Mouse (Mus musculus) MEL (cell line): Measurements from ENCODE around the gene Pnpla5. TPM values are rescaled to one million over a fixed set of nuclear protein-coding genes. Genes with fewer than 3 reads are reported as not detected.

Source experiments
- DNase-seq: peaks from one replicate; pipeline ENCODE4 v3.0.0; 2011; ENCODE audit warnings: low read depth, low spot score
- H3K27ac ChIP-seq: 2 replicates; pipeline ENCODE4 v1.5.1; 2012; ENCODE audit warnings: low read depth, mild to moderate bottlenecking, control low read depth, low read length, moderate library complexity; ENCODE audit not compliant: control insufficient read depth
- H3K27me3 ChIP-seq, 2 experiments: fragments of 150-350 bp in 1 of 2; sonication (generic) in 1 of 2; 2 replicates each; pipeline ENCODE4 v1.6.1; 2012; ENCODE audit warnings: low read length in 2 of 2, mild to moderate bottlenecking in 2 of 2, improper control_type of control experiment in 1 of 2, moderate library complexity in 1 of 2; ENCODE audit not compliant: insufficient read depth in 2 of 2, control insufficient read depth in 1 of 2
- H3K36me3 ChIP-seq, 2 experiments: 2 replicates each; pipeline ENCODE4 v1.6.1; 2012 to 2014; ENCODE audit warnings: low read length in 2 of 2, improper control_type of control experiment in 1 of 2, inconsistent platforms in 1 of 2, mild to moderate bottlenecking in 1 of 2; ENCODE audit not compliant: insufficient read depth in 2 of 2, control insufficient read depth in 1 of 2
- H3K4me1 ChIP-seq, 2 experiments: fragments of 150-350 bp in 1 of 2; sonication (generic) in 1 of 2; 2 replicates each; pipeline ENCODE4 v1.6.1; 2012; ENCODE audit warnings: low read length in 2 of 2, improper control_type of control experiment in 1 of 2, mild to moderate bottlenecking in 1 of 2; ENCODE audit not compliant: insufficient read depth in 2 of 2, control insufficient read depth in 1 of 2
- H3K4me3 ChIP-seq, 2 experiments: fragments of 150-350 bp in 1 of 2; sonication (generic) in 1 of 2; 2 replicates each; pipeline ENCODE4 v1.5.1; 2012; ENCODE audit warnings: low read depth in 2 of 2, low read length in 2 of 2, mild to moderate bottlenecking in 2 of 2, moderate library complexity in 2 of 2, control low read depth in 1 of 2, improper control_type of control experiment in 1 of 2; ENCODE audit not compliant: control insufficient read depth in 1 of 2, insufficient read depth in 1 of 2
- H3K79me2 ChIP-seq: 2 replicates; pipeline ENCODE4 v1.6.1; 2012; ENCODE audit warnings: mild to moderate bottlenecking, low read length, moderate library complexity; ENCODE audit not compliant: control insufficient read depth, poor library complexity, insufficient read depth
- H3K9ac ChIP-seq: 2 replicates; pipeline ENCODE4 v1.6.1; 2012; ENCODE audit warnings: low read depth, mild to moderate bottlenecking, control low read depth, low read length, moderate library complexity; ENCODE audit not compliant: control insufficient read depth, poor library complexity, severe bottlenecking
- H3K9me3 ChIP-seq: fragments of 150-350 bp; sonication (generic); replicated peaks from 2 replicates; pipeline ENCODE4 v1.6.1; 2012; ENCODE audit warnings: mild to moderate bottlenecking, low read length, improper control_type of control experiment, moderate library complexity; ENCODE audit not compliant: insufficient read depth
- CHD1 ChIP-seq: IDR thresholded peaks from 2 replicates; pipeline ENCODE4 v1.6.1; 2012; ENCODE audit warnings: low read depth, mild to moderate bottlenecking, inconsistent platforms, low read length, improper control_type of control experiment
- CHD2 ChIP-seq: IDR thresholded peaks from 2 replicates; pipeline ENCODE4 v1.6.1; 2011; ENCODE audit warnings: low read length, improper control_type of control experiment
- CTCF ChIP-seq, 3 experiments: IDR thresholded peaks in 2 of 3; conservative IDR thresholded peaks in 1 of 3; 2 replicates each; pipeline ENCODE4 v1.5.1; 2011 to 2012; ENCODE audit warnings: low read length in 3 of 3, low read depth in 2 of 3, mild to moderate bottlenecking in 2 of 3, improper control_type of control experiment in 1 of 3, inconsistent platforms in 1 of 3, mixed read lengths in 1 of 3, moderate library complexity in 1 of 3; ENCODE audit not compliant: control insufficient read depth in 1 of 3, insufficient read depth in 1 of 3, poor library complexity in 1 of 3, severe bottlenecking in 1 of 3
- E2F4 ChIP-seq: IDR thresholded peaks from 2 replicates; pipeline ENCODE4 v1.6.1; 2011; ENCODE audit warnings: low read depth, low read length, improper control_type of control experiment, borderline replicate concordance
- ELF1 ChIP-seq: IDR thresholded peaks from 2 replicates; pipeline ENCODE4 v1.6.1; 2014; ENCODE audit warnings: low read depth, mild to moderate bottlenecking, inconsistent platforms, low read length, improper control_type of control experiment, moderate library complexity
- EP300 ChIP-seq, 2 experiments: IDR thresholded peaks; 2 replicates each; pipeline ENCODE4 v1.6.1; 2011; ENCODE audit warnings: improper control_type of control experiment in 2 of 2, low read length in 2 of 2, low read depth in 1 of 2, mild to moderate bottlenecking in 1 of 2
- GABPA ChIP-seq: IDR thresholded peaks from 2 replicates; pipeline ENCODE4 v1.6.1; 2012; ENCODE audit warnings: low read depth, mild to moderate bottlenecking, inconsistent platforms, low read length, improper control_type of control experiment, moderate library complexity
- HCFC1 ChIP-seq: IDR thresholded peaks from 2 replicates; pipeline ENCODE4 v1.6.1; 2012; ENCODE audit warnings: low read depth, mild to moderate bottlenecking, inconsistent platforms, low read length, improper control_type of control experiment, moderate library complexity
- MAX ChIP-seq: IDR thresholded peaks from 2 replicates; pipeline ENCODE4 v1.6.1; 2011; ENCODE audit warnings: low read length, improper control_type of control experiment
- MXI1 ChIP-seq: IDR thresholded peaks from 2 replicates; pipeline ENCODE4 v1.6.1; 2011; ENCODE audit warnings: mild to moderate bottlenecking, low read depth, low read length, improper control_type of control experiment
- MYB ChIP-seq: IDR thresholded peaks from 2 replicates; pipeline ENCODE4 v1.6.1; 2011; ENCODE audit warnings: mild to moderate bottlenecking, low read depth, low read length, improper control_type of control experiment
- MYC ChIP-seq: IDR thresholded peaks from 2 replicates; pipeline ENCODE4 v1.6.1; 2011; ENCODE audit warnings: low read depth, mild to moderate bottlenecking, low read length, improper control_type of control experiment, moderate library complexity
- NELFE ChIP-seq: IDR thresholded peaks from 2 replicates; pipeline ENCODE4 v1.6.1; 2011; ENCODE audit warnings: low read depth, low read length, improper control_type of control experiment
- POLR2AphosphoS5 ChIP-seq: IDR thresholded peaks from 2 replicates; pipeline ENCODE4 v1.6.1; 2012; ENCODE audit warnings: low read depth, borderline replicate concordance, mild to moderate bottlenecking, inconsistent platforms, low read length, moderate library complexity, mixed read lengths
- RAD21 ChIP-seq: IDR thresholded peaks from 2 replicates; pipeline ENCODE4 v1.6.1; 2011; ENCODE audit warnings: mild to moderate bottlenecking, low read depth, low read length, improper control_type of control experiment
- SMC3 ChIP-seq: IDR thresholded peaks from 2 replicates; pipeline ENCODE4 v1.6.1; 2011; ENCODE audit warnings: low read depth, low read length, improper control_type of control experiment
- TCF12 ChIP-seq: IDR thresholded peaks from 2 replicates; pipeline ENCODE4 v1.6.1; 2014; ENCODE audit warnings: low read depth, mild to moderate bottlenecking, inconsistent platforms, low read length, improper control_type of control experiment, moderate library complexity
- UBTF ChIP-seq: IDR thresholded peaks from 2 replicates; pipeline ENCODE4 v1.6.1; 2012; ENCODE audit warnings: low read depth, mild to moderate bottlenecking, inconsistent platforms, low read length, improper control_type of control experiment, moderate library complexity, borderline replicate concordance; ENCODE audit not compliant: insufficient read depth
- USF1 ChIP-seq: IDR thresholded peaks from 2 replicates; pipeline ENCODE4 v1.6.1; 2014; ENCODE audit warnings: low read depth, mild to moderate bottlenecking, inconsistent platforms, low read length, improper control_type of control experiment, moderate library complexity
- ZKSCAN1 ChIP-seq: IDR thresholded peaks from 2 replicates; pipeline ENCODE4 v1.6.1; 2012; ENCODE audit warnings: low read depth, mild to moderate bottlenecking, inconsistent platforms, low read length, improper control_type of control experiment, moderate library complexity
- polyA plus RNA-seq, 2 experiments: library from polyadenylated mRNA; stranded (reverse) in 1 of 2; unstranded in 1 of 2; fragments of >175 nt in 1 of 2; fragments of >200 nt in 1 of 2; gene quantifications; 2 replicates each; pipeline versions ENCODE4 v1.2.1 to v1.2.4; 2012; ENCODE audit warnings: low replicate concordance in 2 of 2, low read depth in 1 of 2; ENCODE audit not compliant: insufficient read length in 2 of 2, insufficient read depth in 1 of 2, missing spikeins in 1 of 2
- total RNA-seq: library from RNA; depleted of rRNA; stranded (reverse); fragments of 300-350 nt; gene quantifications from 2 replicates; pipeline ENCODE4 v1.2.3, GENCODE M21; 2012

The Pnpla5 gene
- total and polyA plus RNA-seq, 3 experiments, result not detected

DNA sequence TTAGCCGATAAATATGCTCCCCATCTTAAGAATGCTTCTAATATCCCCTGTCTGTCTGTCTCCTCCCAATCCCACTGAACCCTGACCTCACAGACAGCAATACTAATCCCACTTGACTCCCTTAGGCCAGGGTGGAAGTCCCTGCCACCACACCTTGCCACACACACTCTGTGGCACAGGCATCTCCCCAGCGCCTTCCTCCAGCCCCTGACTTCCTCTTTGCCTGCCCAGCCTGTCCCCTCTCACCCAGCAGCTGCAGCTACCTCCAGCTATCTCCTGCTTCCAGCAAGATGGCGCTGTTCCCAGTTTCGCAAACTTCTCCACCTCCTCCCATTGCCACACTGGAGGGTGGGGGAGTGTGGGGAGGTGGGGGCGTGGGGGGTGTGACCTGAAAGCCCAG lies 3.9 kb upstream of the Pnpla5 start:
- peak; percentile 9 for DNase-seq
- Histone ChIP-seq H3K4me1 (no peaks in the 10 kb centered on the region), H3K4me3 (no peak overlapping the region), H3K27me3 (no peaks in the 10 kb centered on the region), H3K27ac (no peak overlapping the region), H3K36me3 (no peaks in the 10 kb centered on the region), H3K9me3 (no peaks in the 10 kb centered on the region), H3K79me2 (no peaks in the 10 kb centered on the region), H3K9ac (no peak overlapping the region)
- TF ChIP-seq MXI1 (no peak), TCF12 (no peak), MYB (no peak), ZKSCAN1 (no peak), NELFE (no peak), CTCF (IDR thresholded peaks at IDR 0.05 in 2 of 3, conservative IDR thresholded peaks at IDR 0.05 in 1 of 3; ENCODE audit: control insufficient read depth in 1 of 3, insufficient read depth in 1 of 3, low read depth in 2 of 3, low read length in 3 of 3, poor library complexity in 1 of 3, severe bottlenecking in 1 of 3) (no peak), MYC (no peak), SMC3 (no peak), GABPA (no peak), POLR2AphosphoS5 (no peak), UBTF (no peak), RAD21 (no peak), EP300 (IDR thresholded peaks at IDR 0.05; ENCODE audit: low read depth in 1 of 2, low read length in 2 of 2) (no peak), MAX (no peak), E2F4 (no peak)

DNA sequence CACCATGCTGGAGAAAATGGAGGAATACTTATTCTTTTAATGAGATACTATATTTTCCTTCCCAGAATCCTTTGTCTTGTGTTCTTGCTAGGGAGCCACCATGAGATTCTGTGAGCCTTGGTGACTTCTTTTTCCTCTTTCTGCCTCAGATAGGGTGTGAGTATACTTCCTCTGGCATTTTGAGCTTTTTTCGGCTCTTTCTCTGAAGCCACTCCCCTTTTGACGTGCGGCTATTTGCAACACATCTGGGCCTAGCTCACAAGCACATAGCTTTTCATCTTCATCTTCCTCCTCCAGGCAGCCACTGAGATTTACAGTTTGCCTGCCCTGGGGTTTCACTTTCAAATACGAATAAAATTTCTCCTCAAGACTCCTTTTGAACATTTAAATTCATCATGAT lies 3.5 kb upstream of the Pnpla5 start:
- Histone ChIP-seq H3K79me2 (no peaks in the 10 kb centered on the region), H3K36me3 (no peaks in the 10 kb centered on the region), H3K4me1 (no peaks in the 10 kb centered on the region), H3K9me3 (no peaks in the 10 kb centered on the region), H3K27ac (no peak overlapping the region), H3K9ac (no peak overlapping the region), H3K4me3 (no peak overlapping the region), H3K27me3 (no peaks in the 10 kb centered on the region)
- TF ChIP-seq USF1 (no peak), HCFC1 (no peak), GABPA (no peak), CHD1 (no peak), ZKSCAN1 (no peak), MAX (no peak), MYC (no peak), CHD2 (no peak), ELF1 (no peak)
- no peak for DNase-seq
